Mouse (Mus musculus): ENCODE data around the gene Rpusd1. TPM values are rescaled to one million over a fixed set of nuclear protein-coding genes. Genes with fewer than 3 reads are reported as not detected.
"Not testable (repeated sequence)": the region's sequence is repeated elsewhere in the genome, so short reads cannot be mapped to it uniquely, and the experiment has no call there.

The Rpusd1 gene
- polyA plus RNA-seq, 1 experiment: 43.2 TPM

DNA sequence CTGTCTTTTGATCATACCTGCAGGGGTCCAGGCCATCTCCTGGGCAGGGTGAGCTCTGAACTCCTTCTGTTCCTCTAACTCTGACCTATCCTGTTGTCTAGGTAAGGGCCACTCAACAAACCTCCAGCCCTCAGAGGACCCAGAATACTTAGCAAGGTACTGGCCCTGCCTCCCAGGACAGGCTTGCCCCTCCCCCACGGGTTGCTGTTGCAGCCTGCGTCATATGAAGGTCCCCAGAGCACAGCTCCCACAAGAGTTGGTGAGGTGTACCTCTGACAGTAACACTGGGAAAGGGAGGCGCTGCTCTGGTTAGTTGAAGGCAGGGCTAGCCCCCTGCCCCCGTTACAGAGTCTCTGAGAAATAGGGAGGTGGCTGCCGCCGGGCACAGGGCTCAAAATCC lies 11.3 kb upstream of the Rpusd1 start:
- no peak for TF ChIP-seq POLR2A (IDR thresholded peaks at IDR 0.05; ENCODE audit: borderline replicate concordance, extremely low read depth, insufficient read depth, insufficient read length, poor library complexity, severe bottlenecking)
- no peak for TF ChIP-seq CTCF (IDR thresholded peaks at IDR 0.05; ENCODE audit: borderline replicate concordance, extremely low read depth, insufficient read depth, insufficient read length)
- no peak for DNase-seq (ENCODE audit: low read depth)

DNA sequence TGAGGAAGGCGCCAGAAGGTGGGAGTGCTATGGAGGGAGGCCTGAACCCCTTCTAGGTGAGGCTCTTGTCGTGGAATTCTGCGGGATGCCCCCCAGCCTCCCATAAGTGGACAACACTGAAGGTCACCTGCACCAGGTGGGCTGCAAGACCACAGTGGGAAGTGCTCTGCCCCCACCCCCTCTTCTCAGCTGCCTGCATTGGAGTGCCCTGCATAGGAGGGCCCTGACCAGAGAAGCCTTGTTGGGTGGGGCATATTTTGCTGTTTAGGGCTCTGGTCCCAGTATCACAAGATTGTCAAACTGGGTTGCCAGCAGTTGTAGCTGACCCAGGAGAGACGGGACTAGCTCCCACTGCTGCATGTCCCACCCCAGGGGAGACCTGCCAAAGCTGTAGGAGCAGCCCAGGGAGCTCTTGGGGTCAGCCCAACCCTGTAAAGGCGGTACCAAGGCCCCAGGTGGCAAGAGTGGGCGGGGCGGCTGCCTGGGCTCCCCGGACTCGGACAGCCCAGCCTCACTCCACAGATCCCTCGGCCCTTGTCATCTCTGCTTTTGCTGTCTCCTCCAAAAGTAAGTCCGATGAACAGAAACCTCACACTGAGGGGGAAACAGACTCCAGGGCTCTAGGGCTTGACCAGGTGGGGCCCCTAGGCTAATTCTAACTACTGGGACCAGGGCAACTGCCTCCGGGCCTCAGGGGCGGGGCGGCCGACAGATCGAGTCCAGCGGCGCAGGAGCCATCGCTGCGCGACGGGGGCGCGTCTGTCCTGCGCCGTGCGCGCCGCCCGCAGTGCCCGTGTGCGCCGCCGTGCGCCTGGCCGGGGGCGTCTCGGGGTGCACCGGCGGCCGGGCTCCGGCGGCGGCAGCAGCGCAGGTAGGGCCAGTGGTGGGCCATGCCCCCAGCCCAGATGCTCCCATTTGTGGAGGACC lies 10.5 kb upstream of the Rpusd1 start, which contains the start of gene Gng13:
TSS of gene Gng13 (plus strand) at position 461 of the 927 bp plus-strand sequence.
- DNase-seq (ENCODE audit: low read depth): no peak
- TF ChIP-seq POLR2A (IDR thresholded peaks at IDR 0.05; ENCODE audit: borderline replicate concordance, extremely low read depth, insufficient read depth, insufficient read length, poor library complexity, severe bottlenecking) (no peak), CTCF (IDR thresholded peaks at IDR 0.05; ENCODE audit: borderline replicate concordance, extremely low read depth, insufficient read depth, insufficient read length) (no peak)

DNA sequence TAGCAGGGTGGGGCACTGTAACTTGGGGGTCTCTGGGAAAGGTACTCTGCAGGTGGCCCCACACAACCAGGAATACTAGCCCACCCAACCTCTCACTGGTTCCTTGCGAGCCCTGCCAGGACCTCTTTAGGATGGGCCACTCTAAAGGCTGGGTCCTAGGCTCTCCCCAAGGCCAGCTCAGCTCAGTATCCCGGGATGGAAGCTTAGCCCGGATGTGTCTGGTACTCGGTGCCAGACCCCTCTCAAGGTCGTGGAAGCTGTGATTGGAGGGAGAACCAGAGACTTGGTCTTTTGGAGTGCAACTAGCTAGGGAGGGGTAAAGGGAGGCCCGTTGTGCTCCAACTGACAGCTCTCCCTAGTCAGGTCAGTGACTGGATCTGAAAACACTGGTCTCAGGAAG lies 9.8 kb upstream of the Rpusd1 start:
- TF ChIP-seq CTCF (IDR thresholded peaks at IDR 0.05; ENCODE audit: borderline replicate concordance, extremely low read depth, insufficient read depth, insufficient read length): no peak
- no peak for DNase-seq (ENCODE audit: low read depth)

GRCm38 (mm10) chr17:25721476-25721875 lies 6.0 kb upstream of the Rpusd1 start:
- DNase-seq (ENCODE audit: low read depth): no peak
- TF ChIP-seq POLR2A (IDR thresholded peaks at IDR 0.05; ENCODE audit: borderline replicate concordance, extremely low read depth, insufficient read depth, insufficient read length, poor library complexity, severe bottlenecking) (no peak), CTCF (IDR thresholded peaks at IDR 0.05; ENCODE audit: borderline replicate concordance, extremely low read depth, insufficient read depth, insufficient read length) (no peak)

DNA sequence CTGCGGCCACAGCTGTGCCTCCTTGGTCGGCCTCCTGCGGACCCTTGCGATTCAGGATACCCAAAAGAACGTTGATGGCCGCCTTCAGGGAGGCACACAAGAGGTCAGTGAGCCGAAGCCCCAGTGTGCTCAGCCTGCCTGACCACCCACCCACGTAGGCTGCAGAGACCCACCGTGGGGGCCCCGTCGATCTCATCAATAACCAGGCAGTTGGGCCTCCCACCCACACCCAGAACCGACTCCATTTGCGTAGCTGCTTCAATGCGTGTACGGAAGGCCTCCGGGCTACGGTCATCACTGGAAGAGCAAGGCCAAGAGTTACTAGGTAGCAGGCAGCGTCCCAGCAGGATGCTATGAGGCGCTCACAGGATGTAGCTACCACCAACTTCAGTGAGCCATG lies 4.0 kb upstream of the Rpusd1 start:
- TF ChIP-seq CTCF (IDR thresholded peaks at IDR 0.05; ENCODE audit: borderline replicate concordance, extremely low read depth, insufficient read depth, insufficient read length) (no peak), POLR2A (IDR thresholded peaks at IDR 0.05; ENCODE audit: borderline replicate concordance, extremely low read depth, insufficient read depth, insufficient read length, poor library complexity, severe bottlenecking) (no peak)
- no peak for DNase-seq (ENCODE audit: low read depth)

DNA sequence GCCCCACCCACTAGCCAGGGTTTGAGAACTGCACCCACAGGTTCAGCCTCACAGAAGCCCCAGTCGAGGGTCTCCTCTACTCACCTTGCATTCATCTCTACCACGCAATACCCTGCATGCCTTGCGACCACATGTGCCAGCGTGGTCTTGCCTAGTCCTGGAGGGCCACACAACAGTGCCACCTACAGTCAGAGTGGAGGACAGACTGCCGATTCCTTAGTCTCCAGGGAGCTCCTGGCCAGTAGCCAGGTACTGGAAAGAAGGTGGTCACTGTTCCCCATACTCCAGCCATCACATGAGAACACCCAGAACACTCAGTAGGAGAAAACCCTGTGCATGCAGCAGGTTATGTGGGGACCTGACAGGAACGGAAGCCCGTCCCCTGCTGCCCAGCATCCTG lies 3.6 kb upstream of the Rpusd1 start:
- no peak for TF ChIP-seq POLR2A (IDR thresholded peaks at IDR 0.05; ENCODE audit: borderline replicate concordance, extremely low read depth, insufficient read depth, insufficient read length, poor library complexity, severe bottlenecking)
- peak; percentile 20; the same call in 1 of the 2 replicates for TF ChIP-seq CTCF (IDR thresholded peaks at IDR 0.05; ENCODE audit: borderline replicate concordance, extremely low read depth, insufficient read depth, insufficient read length)
- DNase-seq (ENCODE audit: low read depth): peak; percentile 7

DNA sequence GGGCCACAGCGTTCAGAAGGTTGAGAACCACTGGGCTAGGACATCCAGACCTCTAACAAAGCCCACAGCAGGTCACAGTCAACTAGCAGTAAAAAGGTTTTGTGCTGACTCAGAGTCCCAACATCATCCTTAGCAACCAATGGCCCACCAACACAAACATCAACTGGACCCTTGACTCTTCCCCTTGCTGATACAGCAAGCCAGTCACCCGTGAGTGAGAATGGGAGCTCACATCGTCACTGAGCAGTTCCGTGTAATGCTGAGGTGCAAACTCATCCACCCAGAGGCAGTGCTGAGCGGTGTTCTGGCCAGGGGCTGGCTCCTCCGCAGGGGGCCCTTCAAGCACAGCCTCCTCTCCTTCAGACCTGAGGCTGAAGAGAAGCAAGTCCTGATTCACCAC lies 2.2 kb upstream of the Rpusd1 start:
- TF ChIP-seq CTCF (IDR thresholded peaks at IDR 0.05; ENCODE audit: borderline replicate concordance, extremely low read depth, insufficient read depth, insufficient read length): no peak
- no peak for TF ChIP-seq POLR2A (IDR thresholded peaks at IDR 0.05; ENCODE audit: borderline replicate concordance, extremely low read depth, insufficient read depth, insufficient read length, poor library complexity, severe bottlenecking)
- no peak for DNase-seq (ENCODE audit: low read depth)

GRCm38 (mm10) chr17:25728009-25728270 lies 470 bp downstream of the Rpusd1 start:
- no peak for TF ChIP-seq CTCF (IDR thresholded peaks at IDR 0.05; ENCODE audit: borderline replicate concordance, extremely low read depth, insufficient read depth, insufficient read length)
- TF ChIP-seq POLR2A (IDR thresholded peaks at IDR 0.05; ENCODE audit: borderline replicate concordance, extremely low read depth, insufficient read depth, insufficient read length, poor library complexity, severe bottlenecking): no peak
- no peak for DNase-seq (ENCODE audit: low read depth)

- peak; percentile 86 for DNase-seq (ENCODE audit: low read depth)
- TF ChIP-seq CTCF (IDR thresholded peaks at IDR 0.05; ENCODE audit: borderline replicate concordance, extremely low read depth, insufficient read depth, insufficient read length) (peak; percentile 93), POLR2A (IDR thresholded peaks at IDR 0.05; ENCODE audit: borderline replicate concordance, extremely low read depth, insufficient read depth, insufficient read length, poor library complexity, severe bottlenecking) (no peak)
Observed at GRCm38 (mm10) chr17:25732082-25732481, 4.6 kb downstream of the Rpusd1 start.

GRCm38 (mm10) chr17:25735246-25735645 lies 7.8 kb downstream of the Rpusd1 start:
- no peak for DNase-seq (ENCODE audit: low read depth)
- TF ChIP-seq CTCF (IDR thresholded peaks at IDR 0.05; ENCODE audit: borderline replicate concordance, extremely low read depth, insufficient read depth, insufficient read length) (no peak), POLR2A (IDR thresholded peaks at IDR 0.05; ENCODE audit: borderline replicate concordance, extremely low read depth, insufficient read depth, insufficient read length, poor library complexity, severe bottlenecking) (no peak)

DNA sequence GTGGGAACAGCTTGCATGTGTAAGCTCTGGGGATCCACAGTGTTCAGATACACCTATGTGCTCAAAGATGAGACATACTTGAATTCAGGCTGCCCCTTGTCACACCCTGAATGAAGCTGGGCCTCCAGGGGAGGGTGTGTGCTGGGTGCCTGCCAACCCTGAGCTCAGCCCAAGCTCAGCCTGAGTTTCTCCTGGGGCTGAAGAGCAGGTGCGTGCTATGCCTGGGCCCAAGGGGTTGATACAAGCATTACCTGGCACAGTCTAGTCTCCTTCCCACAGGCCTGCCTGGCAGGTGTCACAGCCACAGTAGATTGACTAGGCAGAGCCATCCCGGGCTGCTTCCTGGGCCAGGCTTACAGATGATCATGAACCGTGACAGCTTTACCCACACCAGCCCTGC lies 8.3 kb downstream of the Rpusd1 start, which contains the start of gene Mslnl:
TSS of gene Mslnl (plus strand) at position 298 of the 400 bp plus-strand sequence.
- DNase-seq (ENCODE audit: low read depth): no peak
- TF ChIP-seq CTCF (IDR thresholded peaks at IDR 0.05; ENCODE audit: borderline replicate concordance, extremely low read depth, insufficient read depth, insufficient read length) (no peak), POLR2A (IDR thresholded peaks at IDR 0.05; ENCODE audit: borderline replicate concordance, extremely low read depth, insufficient read depth, insufficient read length, poor library complexity, severe bottlenecking) (no peak)

GRCm38 (mm10) chr17:25738861-25739260 lies 11.4 kb downstream of the Rpusd1 start:
- TF ChIP-seq POLR2A (IDR thresholded peaks at IDR 0.05; ENCODE audit: borderline replicate concordance, extremely low read depth, insufficient read depth, insufficient read length, poor library complexity, severe bottlenecking) (no peak), CTCF (IDR thresholded peaks at IDR 0.05; ENCODE audit: borderline replicate concordance, extremely low read depth, insufficient read depth, insufficient read length) (no peak)
- DNase-seq (ENCODE audit: low read depth): no peak

GRCm38 (mm10) chr17:25741471-25741870 lies 14.0 kb downstream of the Rpusd1 start:
- not testable (repeated sequence) for DNase-seq (ENCODE audit: low read depth)

Measured in brain, embryonic 14.5 days (tissue).